Mouse (Mus musculus) adrenal gland, postnatal 4 days (tissue): ENCODE results near the gene Hmgb1. TPM values are rescaled to one million over a fixed set of nuclear protein-coding genes. Genes with fewer than 3 reads are reported as not detected.

ENCODE experiments used
- DNase-seq, 2 experiments: peaks; one replicate each; pipeline ENCODE4 v3.0.0; 2021 to 2022; ENCODE audit warnings: low spot score in 2 of 2, mixed read lengths in 2 of 2
- total RNA-seq, 2 experiments: library from RNA; stranded (reverse); gene quantifications; 2 replicates each; pipeline ENCODE4 v1.2.3; 2021

Hmgb1 gene
- total RNA-seq, 2 experiments from 2014 or later = 314 to 324 TPM

DNA sequence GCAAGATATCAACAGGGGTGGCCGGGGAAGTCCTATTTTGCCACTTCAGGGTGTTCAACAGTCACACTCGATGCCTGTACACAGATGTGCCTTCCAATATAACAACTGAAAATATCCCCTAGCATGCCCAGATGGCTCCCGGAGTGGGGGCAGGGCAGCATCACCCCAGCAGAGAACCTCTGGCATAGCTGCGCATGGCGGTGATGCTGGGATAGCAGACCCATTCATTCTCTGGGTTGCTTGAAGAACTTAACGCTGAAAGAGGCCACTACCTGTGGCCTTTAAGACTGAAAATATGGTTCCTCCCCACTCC is 181.5 kb downstream of the Hmgb1 start:
- DNase-seq = no peak

DNA sequence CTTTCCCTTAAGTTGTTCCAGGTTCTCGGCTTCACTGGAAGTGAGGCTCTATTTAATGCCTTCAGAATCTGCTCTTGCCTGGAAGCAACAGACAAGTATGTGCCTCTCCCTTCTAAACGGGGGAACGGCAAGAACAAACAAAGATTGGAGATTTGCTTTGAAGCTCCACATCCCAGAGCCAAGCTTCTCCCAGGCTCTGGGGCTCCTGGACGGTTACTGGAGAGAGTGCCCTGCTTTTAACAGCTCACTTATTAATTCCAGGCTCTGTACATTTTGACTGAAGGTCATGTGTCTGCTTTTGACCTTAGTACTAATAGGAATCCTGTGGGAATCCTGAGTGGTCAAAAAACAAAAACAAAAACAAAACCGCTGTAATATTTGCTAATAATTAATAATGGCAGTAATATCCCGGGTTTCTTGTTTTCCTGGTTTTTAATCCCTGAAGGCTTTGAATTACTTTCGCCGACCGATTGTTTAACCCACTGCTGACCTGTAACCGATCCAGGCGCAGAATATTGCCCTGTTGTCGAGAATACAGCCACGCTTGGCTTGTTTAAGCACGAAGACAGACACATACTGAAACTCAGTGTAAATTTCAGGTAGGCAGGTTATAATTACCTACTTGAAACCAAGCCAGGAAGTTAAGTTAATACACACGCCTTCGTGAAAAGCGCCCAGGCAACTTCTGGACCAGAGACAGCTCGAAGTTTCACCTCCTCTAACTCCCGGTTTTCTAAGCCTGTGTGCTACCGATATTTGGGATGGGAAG is 182.1 kb downstream of the Hmgb1 start:
- DNase-seq = no peak

DNA sequence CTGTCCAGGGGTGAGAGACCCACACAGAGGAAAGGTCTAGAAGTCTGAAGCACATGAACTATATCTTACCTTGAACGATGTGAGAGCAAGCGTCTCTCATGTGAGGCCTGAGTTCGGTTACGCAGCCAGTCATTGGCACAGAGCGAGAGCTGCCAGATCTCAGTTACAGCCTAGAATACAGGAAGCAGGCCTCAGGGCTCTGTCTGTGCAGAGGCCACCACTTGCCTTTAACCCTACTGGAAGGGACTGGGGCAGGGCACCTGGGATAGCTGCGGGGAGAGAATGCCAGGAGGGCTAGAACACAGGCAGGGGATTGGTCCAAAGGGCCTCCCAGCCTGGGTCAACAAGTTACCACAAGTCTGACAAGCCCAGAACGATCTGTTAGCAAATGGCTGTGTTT is 184.5 kb downstream of the Hmgb1 start:
- DNase-seq = no peak

DNA sequence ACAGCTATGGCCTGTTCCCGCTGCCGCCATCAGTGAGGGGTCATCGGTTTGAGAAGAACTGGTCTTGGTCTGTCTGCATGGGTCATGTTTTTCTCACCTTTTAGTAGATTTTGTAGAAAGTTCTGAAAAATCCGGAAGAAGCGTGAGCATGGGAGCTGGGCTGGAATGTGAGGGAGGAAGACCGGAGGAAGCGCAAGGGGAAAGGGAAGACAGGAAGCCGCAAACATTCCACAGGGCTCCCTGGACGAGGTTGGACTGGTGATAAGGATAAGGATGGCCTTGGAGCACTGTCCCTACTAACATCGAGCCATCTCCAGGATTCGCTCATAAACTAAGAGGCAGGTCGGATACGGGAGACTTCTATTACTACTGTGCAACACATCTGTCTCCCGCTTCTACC is 185.8 kb downstream of the Hmgb1 start:
- no peak for DNase-seq

DNA sequence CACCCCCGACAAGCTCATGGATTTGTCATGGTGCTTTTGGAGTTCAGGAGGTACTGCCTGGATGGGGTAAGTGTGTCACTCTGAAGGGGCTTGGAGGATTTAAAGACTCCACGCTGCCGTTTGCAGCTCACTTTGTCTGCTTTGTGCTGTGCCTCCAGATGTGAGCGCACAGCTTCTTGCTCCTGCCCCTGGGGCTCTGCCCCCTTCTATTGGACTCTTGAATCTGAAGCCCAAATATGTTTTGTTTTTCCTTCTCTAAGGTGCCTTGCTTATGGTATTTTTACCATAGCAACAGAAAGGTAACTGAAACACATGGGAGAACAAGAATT is 187.6 kb downstream of the Hmgb1 start:
- no peak for DNase-seq

Other genes with a start within 250 kb of the Hmgb1 start
- 1 to 10 TPM; 4.3 to 6.5 TPM for gene Gm42791, start 189.3 kb downstream of the Hmgb1 start, total RNA-seq
- 10 to 100 TPM; 38.9 to 39.9 TPM for gene Uspl1, start 139 bp downstream of the Hmgb1 start, total RNA-seq
- 10 to 100 TPM in 1 of 2 experiments, 1 to 10 TPM in 1; 9.6 to 12.8 TPM for gene Alox5ap, start 80.3 kb upstream of the Hmgb1 start, total RNA-seq
- gene Medag, start 227.3 kb upstream of the Hmgb1 start, total RNA-seq = 1 to 10 TPM; 4.5 to 5.3 TPM